Mouse (Mus musculus) hindbrain, embryonic 10.5 days (tissue): Measurements from ENCODE around the gene Cntn4. TPM values are rescaled to one million over a fixed set of nuclear protein-coding genes. Genes with fewer than 3 reads are reported as not detected.

Experiments
- DNase-seq: peaks from one replicate; pipeline ENCODE4 v3.0.0-alpha.2; 2017; ENCODE audit warnings: low spot score
- H3K27ac ChIP-seq: fragments of 300-500 bp; sonication (generic); 2 replicates; pipeline ENCODE4 v1.5.1; 2016; ENCODE audit warnings: mild to moderate bottlenecking, moderate library complexity
- H3K27me3 ChIP-seq: fragments of 300-500 bp; sonication (generic); 2 replicates; pipeline ENCODE4 v1.6.1; 2016; ENCODE audit warnings: mild to moderate bottlenecking; ENCODE audit not compliant: poor library complexity, insufficient read depth, severe bottlenecking
- H3K36me3 ChIP-seq: fragments of 300-500 bp; sonication (generic); 2 replicates; pipeline ENCODE4 v1.6.1; 2016; ENCODE audit warnings: mild to moderate bottlenecking, moderate library complexity
- H3K4me1 ChIP-seq: fragments of 300-500 bp; sonication (generic); replicated peaks from 2 replicates; pipeline ENCODE4 v1.6.1; 2016; ENCODE audit warnings: mild to moderate bottlenecking
- H3K4me3 ChIP-seq: fragments of 300-500 bp; sonication (generic); 2 replicates; pipeline ENCODE4 v1.5.1; 2016; ENCODE audit warnings: mild to moderate bottlenecking, moderate library complexity
- H3K9me3 ChIP-seq: fragments of 300-500 bp; sonication (generic); 2 replicates; pipeline ENCODE4 v1.6.1; 2016; ENCODE audit warnings: mild to moderate bottlenecking, moderate library complexity
- WGBS: fragments of 180-500 bp; shearing (Covaris S2); methylation state at CpG from one replicate; pipeline ENCODE4 v1.1.7; 2016; 5-methylcytosine and 5-hydroxymethylcytosine counted together
- polyA plus RNA-seq: library from polyadenylated mRNA; unstranded; fragments of >200 nt; fragmentation: Nextera tagmentation; extraction: Ambion mirVana; gene quantifications from 2 replicates; pipeline ENCODE4 v1.2.1, GENCODE M21; 2016

Gene Cntn4
- polyA plus RNA-seq, 1 experiment from 2014 or later: 0.54 TPM

DNA sequence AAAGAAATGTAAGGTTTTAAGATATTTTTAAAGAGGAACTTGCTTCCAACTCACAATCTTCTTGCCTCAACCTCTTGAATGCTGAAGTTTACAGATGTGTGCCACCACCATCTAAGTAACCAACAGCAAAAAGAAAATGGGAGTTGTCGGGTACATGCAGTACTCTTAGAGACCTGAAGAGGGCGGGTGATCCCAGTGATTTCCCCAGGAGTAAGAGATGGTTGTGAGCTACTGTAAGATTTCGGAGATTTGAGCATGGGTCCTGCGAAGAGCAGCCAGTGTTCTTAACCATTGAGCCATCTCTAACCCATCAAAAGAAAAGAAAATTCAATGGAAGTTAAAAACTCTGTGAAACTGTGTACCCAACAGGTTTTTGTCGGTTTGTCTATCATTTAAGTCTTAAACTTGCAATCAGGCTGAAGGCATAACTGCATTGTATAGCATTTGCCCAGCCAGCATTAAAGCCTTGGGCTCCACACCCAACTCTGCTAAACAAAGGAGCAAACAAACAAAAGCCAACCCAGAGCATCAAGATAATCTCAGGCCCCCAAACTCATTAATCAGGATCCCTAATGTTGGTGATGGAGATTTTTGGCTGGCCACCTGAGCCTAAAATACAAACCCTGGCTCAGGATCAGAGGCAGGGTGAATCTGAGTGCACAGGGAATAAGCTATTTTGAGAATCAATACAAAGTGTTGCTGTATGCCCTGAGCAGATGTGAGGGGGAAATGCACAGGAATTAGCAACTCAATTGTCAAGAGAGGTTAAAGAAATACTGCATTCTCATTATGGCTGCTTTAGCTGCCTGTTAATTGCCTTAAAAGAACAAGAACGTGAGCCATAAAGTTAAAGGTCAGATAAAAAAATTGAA lies 986.6 kb downstream of the Cntn4 start:
- Histone ChIP-seq H3K27me3 (no peaks in the 10 kb centered on the region), H3K4me3 (no peak overlapping the region), H3K9me3 (no peaks in the 10 kb centered on the region), H3K27ac (no peak overlapping the region), H3K36me3 (no peaks in the 10 kb centered on the region), H3K4me1 (no peaks in the 10 kb centered on the region)
- DNase-seq: peak; percentile 44
- 38% methylated on average over 6 of the region's 6 CpGs for WGBS

DNA sequence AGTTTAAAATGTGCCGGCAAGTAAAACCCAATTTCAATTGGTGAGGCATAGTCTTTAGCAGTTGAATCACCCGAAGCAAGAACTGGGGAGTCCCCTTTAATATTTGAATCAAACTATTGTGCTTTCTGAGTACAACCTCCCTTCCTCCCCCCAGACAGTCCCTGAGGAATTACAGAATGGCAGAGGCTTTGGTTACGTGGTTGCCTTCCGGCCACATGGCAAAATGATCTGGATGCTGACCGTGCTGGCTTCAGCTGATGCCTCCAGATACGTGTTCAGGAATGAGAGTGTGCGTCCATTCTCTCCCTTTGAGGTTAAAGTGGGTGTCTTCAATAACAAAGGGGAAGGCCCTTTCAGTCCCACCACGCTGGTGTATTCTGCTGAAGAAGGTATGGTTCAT lies 998.1 kb downstream of the Cntn4 start:
- 82% methylated on average over 8 of the region's 8 CpGs for WGBS
- no peaks in the 10 kb centered on the region for H3K27me3 ChIP-seq

DNA sequence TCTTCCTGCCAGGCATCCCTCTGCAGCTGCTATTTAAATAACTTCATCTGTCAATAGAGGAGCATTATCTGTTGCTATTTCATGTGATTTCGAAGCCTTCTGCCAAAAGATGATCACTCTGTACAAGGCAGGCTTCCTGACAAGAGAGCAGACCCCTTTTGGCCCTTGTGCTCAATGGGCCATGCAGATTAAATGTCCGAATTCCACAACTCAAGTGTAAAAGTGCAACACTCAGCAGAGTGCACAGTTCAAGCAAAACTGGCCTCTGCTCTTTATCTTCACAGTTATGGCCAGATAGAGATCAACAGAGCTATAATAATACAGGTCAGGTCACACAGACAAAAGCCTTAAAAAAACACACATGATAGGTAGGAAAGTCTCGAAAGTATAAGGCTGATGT lies 1024.5 kb downstream of the Cntn4 start:
- Histone ChIP-seq H3K4me1 (no peaks in the 10 kb centered on the region), H3K9me3 (no peaks in the 10 kb centered on the region), H3K4me3 (no peak overlapping the region), H3K36me3 (no peaks in the 10 kb centered on the region), H3K27ac (no peak overlapping the region), H3K27me3 (no peaks in the 10 kb centered on the region)
- no peak for DNase-seq
- WGBS: 77% methylated on average over 3 of the region's 3 CpGs

More for the DNA sequence above, 998.1 kb downstream of the Cntn4 start:
- Histone ChIP-seq H3K27ac (no peak overlapping the region), H3K4me3 (no peak overlapping the region), H3K4me1 (no peaks in the 10 kb centered on the region; the same call in 1 of the 2 replicates), H3K9me3 (no peaks in the 10 kb centered on the region), H3K36me3 (no peaks in the 10 kb centered on the region)
- DNase-seq: no peak

DNA sequence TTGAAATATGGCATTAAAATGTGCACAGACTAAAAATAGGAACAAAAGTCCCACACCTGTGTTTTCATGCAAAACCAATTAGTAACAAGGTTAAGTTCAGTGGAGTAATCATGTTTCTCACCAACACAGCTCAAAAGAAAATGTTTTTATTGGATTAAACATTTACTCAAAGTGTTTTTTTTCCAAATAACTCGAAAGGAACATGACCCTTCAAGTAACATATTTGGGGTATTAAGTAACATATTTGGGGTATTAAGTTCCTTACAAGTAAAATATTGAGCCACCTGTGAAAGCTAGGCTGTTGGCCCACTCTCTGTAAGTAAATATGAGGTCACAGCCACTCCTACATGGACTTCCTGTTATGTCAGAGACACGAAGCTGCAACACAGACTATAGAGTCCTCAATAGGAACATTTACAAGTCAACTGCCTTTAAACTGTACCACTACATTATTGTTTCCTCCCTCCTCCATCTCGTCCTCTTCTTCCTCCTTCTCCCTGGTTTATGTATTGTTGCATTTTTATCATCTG lies 1028.1 kb downstream of the Cntn4 start:
- H3K4me1 ChIP-seq: no peaks in the 10 kb centered on the region
- H3K36me3 ChIP-seq: no peaks in the 10 kb centered on the region
- 68% methylated on average over 3 of the region's 3 CpGs for whole genome bisulfite sequencing
- no peaks in the 10 kb centered on the region for H3K9me3 ChIP-seq
- no peak overlapping the region for H3K27ac ChIP-seq
- DNase-seq: no peak
- H3K4me3 ChIP-seq: no peak overlapping the region
- no peaks in the 10 kb centered on the region for H3K27me3 ChIP-seq

DNA sequence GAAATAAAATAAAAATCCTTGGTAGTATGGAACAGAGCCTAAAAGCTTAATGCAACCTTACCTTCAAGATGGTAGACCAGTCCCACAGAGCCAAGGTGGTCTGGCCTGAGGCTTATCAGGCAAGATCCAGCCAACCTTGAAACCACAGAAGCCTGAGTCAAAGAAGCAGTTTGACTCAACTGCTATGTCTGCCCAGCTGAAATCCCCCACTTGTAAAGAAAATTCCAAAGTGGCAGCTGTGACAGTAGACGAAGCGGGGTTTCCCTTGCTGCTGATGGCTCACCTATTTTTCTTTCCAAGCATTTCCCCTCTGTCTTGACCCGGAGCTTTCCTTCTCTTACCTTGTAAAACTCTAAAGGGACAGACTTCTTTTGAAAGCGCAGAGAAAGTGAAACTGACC lies 1048.2 kb downstream of the Cntn4 start:
- H3K36me3 ChIP-seq: no peaks in the 10 kb centered on the region
- no peaks in the 10 kb centered on the region for H3K4me1 ChIP-seq
- H3K9me3 ChIP-seq: no peaks in the 10 kb centered on the region
- H3K27ac ChIP-seq: no peak overlapping the region
- H3K4me3 ChIP-seq: no peak overlapping the region
- no peak for DNase-seq
- H3K27me3 ChIP-seq: no peaks in the 10 kb centered on the region
- WGBS: 89% methylated on average over 4 of the region's 4 CpGs

DNA sequence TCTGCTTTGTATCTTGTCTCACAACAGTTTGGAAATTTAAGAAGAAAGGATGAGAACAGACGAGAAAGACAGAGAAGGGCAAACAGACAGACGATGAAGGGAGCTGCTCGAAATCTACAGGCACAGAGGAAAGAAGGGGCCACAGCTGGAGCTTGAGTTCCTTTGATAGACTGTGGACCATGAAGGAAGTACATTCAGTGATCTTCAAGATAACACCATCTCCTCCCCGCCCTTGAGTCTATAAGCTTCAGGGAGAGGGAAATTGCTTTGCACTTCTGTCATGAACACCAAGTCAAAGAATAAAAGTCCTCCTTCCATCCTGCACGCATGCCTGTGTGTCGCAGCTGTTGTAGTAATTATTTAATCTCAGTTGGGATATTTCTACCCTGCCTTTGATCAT lies 1048.6 kb downstream of the Cntn4 start:
- no peak overlapping the region for H3K27ac ChIP-seq
- no peaks in the 10 kb centered on the region for H3K9me3 ChIP-seq
- no peaks in the 10 kb centered on the region for H3K36me3 ChIP-seq
- H3K4me3 ChIP-seq: no peak overlapping the region
- no peak for DNase-seq
- no peaks in the 10 kb centered on the region for H3K27me3 ChIP-seq
- no peaks in the 10 kb centered on the region for H3K4me1 ChIP-seq
- WGBS: 74% methylated on average over 6 of the region's 6 CpGs

DNA sequence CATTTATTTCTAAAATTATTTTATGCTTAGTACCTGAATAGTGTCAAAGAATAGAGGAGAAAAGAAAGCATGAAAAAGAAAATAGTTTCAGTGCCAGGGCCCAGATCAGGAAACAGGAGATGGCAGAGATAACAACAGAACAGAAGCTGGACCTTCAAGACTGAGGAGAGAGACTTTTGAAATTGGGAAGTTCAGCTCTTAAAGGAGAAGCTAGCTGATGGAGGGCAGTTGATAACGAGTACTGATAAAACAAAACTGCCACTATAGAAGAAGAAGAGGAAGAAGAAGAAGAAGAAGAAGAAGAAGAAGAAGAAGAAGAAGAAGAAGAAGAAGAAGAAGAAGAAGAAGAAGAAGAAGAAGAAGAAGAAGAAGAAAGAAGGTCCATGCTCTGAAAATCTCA lies 1050.2 kb downstream of the Cntn4 start:
- Histone ChIP-seq H3K9me3 (no peaks in the 10 kb centered on the region), H3K4me1 (no peaks in the 10 kb centered on the region), H3K36me3 (no peaks in the 10 kb centered on the region), H3K4me3 (no peak overlapping the region), H3K27me3 (no peaks in the 10 kb centered on the region), H3K27ac (no peak overlapping the region)
- WGBS: 82% methylated on average over 1 of the region's 1 CpGs
- no peak for DNase-seq

DNA sequence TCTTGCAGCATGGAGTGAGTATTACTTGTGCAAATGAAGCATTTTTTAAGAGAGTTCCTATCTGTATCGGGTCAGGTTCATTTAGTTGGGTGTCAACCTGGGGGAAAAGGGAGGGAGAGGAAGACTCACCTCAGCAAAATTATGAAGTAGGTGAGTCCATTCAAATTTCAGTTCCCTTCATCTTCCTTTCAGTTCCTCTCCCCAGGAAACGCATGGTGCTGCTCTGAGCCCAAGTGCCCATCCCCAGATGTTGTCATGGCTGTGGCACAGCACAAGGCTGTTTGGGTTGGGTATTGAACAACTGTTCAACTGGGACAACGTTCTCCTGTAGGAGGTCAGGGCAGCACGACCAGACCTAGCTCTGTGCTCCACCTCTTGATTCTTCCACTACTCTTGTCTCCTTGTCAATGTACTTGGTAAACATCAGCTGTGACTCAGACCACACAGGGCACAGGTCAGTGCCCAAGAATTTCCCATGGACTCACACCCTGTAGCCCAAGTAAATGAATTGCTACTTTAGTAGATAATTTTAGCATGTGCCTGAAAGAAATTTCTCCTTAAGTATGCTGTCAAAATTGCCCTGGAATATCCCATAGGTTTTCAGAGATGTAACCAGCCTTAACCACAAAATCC lies 1052.3 kb downstream of the Cntn4 start:
- Histone ChIP-seq H3K27me3 (no peaks in the 10 kb centered on the region), H3K36me3 (no peaks in the 10 kb centered on the region), H3K27ac (no peak overlapping the region), H3K4me1 (no peaks in the 10 kb centered on the region), H3K9me3 (no peaks in the 10 kb centered on the region), H3K4me3 (no peak overlapping the region)
- WGBS: 79% methylated on average over 4 of the region's 4 CpGs
- DNase-seq: no peak

DNA sequence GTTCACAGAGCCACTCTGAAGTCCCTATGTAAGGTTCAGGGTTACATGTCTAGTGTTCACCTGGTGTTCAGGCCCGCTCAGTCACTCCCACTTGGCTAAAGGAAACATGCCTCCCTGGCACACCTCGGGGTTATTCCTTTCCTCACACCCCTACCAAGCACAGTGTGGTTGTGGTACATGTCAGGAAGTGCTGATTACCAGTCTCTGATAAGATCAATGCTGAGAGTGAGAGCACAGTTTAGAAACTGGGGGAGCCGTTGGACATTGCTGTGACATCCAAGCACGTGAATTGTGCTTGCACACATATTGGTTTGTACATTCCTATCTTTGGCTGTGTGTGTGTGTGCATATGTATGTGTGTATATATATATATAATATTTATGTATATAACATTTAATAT lies 1055.1 kb downstream of the Cntn4 start:
- Histone ChIP-seq H3K9me3 (no peaks in the 10 kb centered on the region), H3K4me1 (no peaks in the 10 kb centered on the region), H3K27ac (no peak overlapping the region), H3K4me3 (no peak overlapping the region), H3K27me3 (no peaks in the 10 kb centered on the region), H3K36me3 (no peaks in the 10 kb centered on the region)
- WGBS: 87% methylated on average over 4 of the region's 4 CpGs
- no peak for DNase-seq

DNA sequence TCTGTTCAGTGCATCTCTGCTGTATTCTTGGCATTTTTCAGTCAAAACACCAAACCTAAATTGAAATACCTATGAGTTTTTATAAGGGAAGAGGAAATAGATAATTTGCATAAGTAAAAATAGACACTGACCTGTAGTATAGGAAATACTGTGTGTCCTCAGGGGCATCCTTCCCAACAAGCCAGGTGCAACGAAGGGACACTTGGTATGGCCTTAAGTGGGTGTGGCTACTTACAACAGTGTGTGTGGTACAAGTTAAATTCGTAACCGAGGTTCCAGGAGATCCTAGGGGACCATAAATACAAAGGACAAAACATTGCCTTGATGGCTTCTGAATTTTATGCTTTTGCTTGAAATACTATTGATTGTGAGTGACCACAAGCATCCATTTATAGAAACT lies 1060.8 kb downstream of the Cntn4 start:
- Histone ChIP-seq H3K4me3 (no peak overlapping the region), H3K27ac (no peak overlapping the region), H3K4me1 (no peaks in the 10 kb centered on the region), H3K9me3 (no peaks in the 10 kb centered on the region), H3K36me3 (no peaks in the 10 kb centered on the region), H3K27me3 (no peaks in the 10 kb centered on the region)
- WGBS: 84% methylated on average over 3 of the region's 3 CpGs
- no peak for DNase-seq

DNA sequence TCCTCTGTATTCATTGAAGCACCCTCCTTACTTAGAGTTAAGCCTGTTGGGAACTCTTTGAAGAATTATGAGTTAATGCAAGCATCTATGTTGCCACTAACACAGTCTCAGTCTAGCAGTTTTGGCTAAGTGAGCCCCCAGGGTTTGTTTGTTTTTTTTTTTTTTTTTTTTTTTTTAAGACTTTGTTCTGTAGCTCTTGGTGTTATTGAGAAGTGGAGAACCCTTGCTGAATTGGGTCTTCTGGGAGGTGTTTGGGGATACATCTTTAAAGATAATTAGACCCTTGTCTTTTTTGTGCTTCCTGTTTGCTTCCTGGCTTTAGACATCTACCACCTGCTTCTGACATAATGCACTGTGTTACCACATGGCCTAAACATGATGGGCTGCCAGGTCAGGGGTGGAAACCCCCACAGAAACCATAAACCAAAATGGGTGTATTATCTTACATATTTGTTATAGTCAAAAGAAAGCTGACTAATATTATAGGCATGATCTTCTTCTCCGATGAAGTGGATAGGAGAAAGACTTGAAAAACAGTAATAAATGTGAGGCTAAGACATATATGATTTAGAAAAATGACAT lies 1062.9 kb downstream of the Cntn4 start:
- H3K9me3 ChIP-seq: no peaks in the 10 kb centered on the region
- no peak for DNase-seq
- no peaks in the 10 kb centered on the region for H3K4me1 ChIP-seq
- H3K36me3 ChIP-seq: no peaks in the 10 kb centered on the region
- no peak overlapping the region for H3K4me3 ChIP-seq
- H3K27me3 ChIP-seq: no peaks in the 10 kb centered on the region
- H3K27ac ChIP-seq: no peak overlapping the region
- 97% methylated on average over 1 of the region's 1 CpGs for WGBS

DNA sequence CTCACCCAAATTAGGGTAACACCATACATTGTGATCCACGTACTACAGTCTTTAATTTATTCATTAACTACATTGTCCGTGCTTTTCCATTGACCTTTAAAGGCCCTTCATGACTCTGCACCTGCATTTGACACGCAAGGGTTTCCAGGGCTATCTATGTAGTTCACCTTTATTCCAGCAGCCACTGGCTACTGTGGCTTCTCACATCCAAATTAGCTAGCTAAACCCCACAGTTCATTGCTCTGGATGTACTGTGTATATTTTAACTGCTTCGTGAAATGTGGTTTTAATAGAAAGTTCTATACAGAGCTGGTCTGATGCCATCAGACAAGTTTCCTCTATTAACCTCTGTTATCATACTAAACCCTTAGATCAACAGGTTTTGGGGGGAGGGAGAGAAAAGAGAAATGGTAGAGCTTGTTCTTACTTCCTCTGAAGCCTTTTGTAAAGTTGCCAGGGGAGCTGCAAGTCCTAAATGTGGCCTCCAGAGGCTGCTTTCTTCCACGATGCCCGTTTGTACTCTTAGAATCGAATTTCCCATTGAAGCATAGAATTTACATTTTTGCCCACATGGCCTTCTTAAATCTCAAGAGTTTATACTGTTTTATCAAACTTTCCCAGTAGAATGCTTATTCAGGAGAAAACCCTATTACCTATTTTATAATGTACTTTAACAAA lies 1066.2 kb downstream of the Cntn4 start:
- Histone ChIP-seq H3K27me3 (no peaks in the 10 kb centered on the region), H3K4me1 (no peaks in the 10 kb centered on the region), H3K36me3 (no peaks in the 10 kb centered on the region), H3K9me3 (no peaks in the 10 kb centered on the region), H3K4me3 (no peak overlapping the region), H3K27ac (no peak overlapping the region)
- no peak for DNase-seq
- WGBS: 79% methylated on average over 7 of the region's 7 CpGs
